9 mouse cellular contexts compared by ENCODE assay signal in the genomic region with DNA sequence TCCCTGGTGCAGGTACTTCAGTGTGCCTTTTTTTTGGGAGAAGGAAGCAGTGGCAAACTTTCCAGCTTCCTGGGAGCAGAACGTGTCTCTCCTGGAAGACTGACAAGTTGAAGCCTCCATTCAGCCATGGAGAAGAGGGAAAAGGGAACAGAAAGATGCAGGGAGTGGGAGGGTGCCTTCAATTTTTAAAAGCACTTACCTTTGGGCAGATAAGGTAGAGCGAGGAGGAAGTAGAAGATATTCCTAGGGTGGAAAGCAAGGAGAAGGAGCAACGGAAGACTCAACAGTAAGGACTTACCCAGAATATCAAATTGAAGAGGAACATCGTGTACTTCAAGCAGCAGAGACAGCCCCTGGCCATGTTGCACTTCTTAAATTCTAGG.
DNase-seq lines count a peak whose midpoint lies in the region; ATAC-seq lines count a peak whose summit lies in the region.
"Had no signal": no experiment of that assay in that cellular context is flagged by ENCODE, and none has a peak within 500 bp of the region (broad histone marks: within the 10 kb centered on the region; RNA-seq: fewer than 3 reads in every experiment).

No protein-coding gene starts in this region.

- H3K9me3 ChIP-seq in heart, embryonic 15.5 days (replicated peaks): no peaks in the 10 kb centered on the region
- H3K9me3 ChIP-seq in hindbrain, embryonic 13.5 days: no peaks in the 10 kb centered on the region
- no peaks in the 10 kb centered on the region for H3K9me3 ChIP-seq in midbrain, embryonic 14.5 days (ENCODE audit: control insufficient read depth, low read length)

- ATAC-seq in heart, embryonic 15.5 days (replicated peaks; ENCODE audit: insufficient number of reproducible peaks, insufficient read depth, low FRiP score, low read depth): no peak
- ATAC-seq in hindbrain, embryonic 13.5 days (ENCODE audit: low FRiP score): no peak
- no peak for ATAC-seq in midbrain, embryonic 14.5 days (ENCODE audit: low FRiP score, low TSS enrichment)

- no peaks in the 10 kb centered on the region for H3K36me3 ChIP-seq in heart, embryonic 15.5 days
- H3K36me3 ChIP-seq in hindbrain, embryonic 13.5 days: no peaks in the 10 kb centered on the region
- H3K36me3 ChIP-seq in midbrain, embryonic 14.5 days (ENCODE audit: control insufficient read depth, insufficient read depth, low read length): no peaks in the 10 kb centered on the region
- H3K36me3 ChIP-seq: G1E had no signal

- H3K9ac ChIP-seq in heart, embryonic 15.5 days: peak overlapping the region; percentile 68
- peak overlapping the region; percentile 76 for H3K9ac ChIP-seq in hindbrain, embryonic 13.5 days
- H3K9ac ChIP-seq in midbrain, embryonic 14.5 days (replicated peaks; ENCODE audit: low read length): peak overlapping the region; percentile 47

- no peak for DNase-seq in heart, postnatal 14 days
- no peak for DNase-seq in midbrain, embryonic 14.5 days
- DNase-seq in frontal cortex, postnatal 14 days (ENCODE audit: low spot score in 2 of 2): no peak
- DNase-seq in cerebellum, postnatal 36 days: no peak
- DNase-seq in B cell, adult 2 months: no peak

- peak overlapping the region; percentile 92 for H3K4me2 ChIP-seq in heart, embryonic 15.5 days
- H3K4me2 ChIP-seq in hindbrain, embryonic 13.5 days: peak overlapping the region; percentile 95
- peak overlapping the region; percentile 87 for H3K4me2 ChIP-seq in midbrain, embryonic 14.5 days (ENCODE audit: low read length)

- no peaks in the 10 kb centered on the region for H3K27me3 ChIP-seq in heart, embryonic 15.5 days
- peaks cover 26% of the 10 kb centered on the region for H3K27me3 ChIP-seq in hindbrain, embryonic 13.5 days
- H3K27me3 ChIP-seq in midbrain, embryonic 14.5 days (ENCODE audit: control insufficient read depth, insufficient read depth, low read length): peaks cover 14% of the 10 kb centered on the region

- H3K4me3 ChIP-seq in heart, embryonic 15.5 days: peak overlapping the region; percentile 69
- H3K4me3 ChIP-seq in brown adipose tissue, adult 24 weeks (ENCODE audit: insufficient read depth, low read depth, low read length): peak overlapping the region; percentile 61
- peak overlapping the region; percentile 57 for H3K4me3 ChIP-seq in hindbrain, embryonic 13.5 days
- H3K4me3 ChIP-seq in midbrain, embryonic 14.5 days (replicated peaks; ENCODE audit: low read depth, low read length): peak overlapping the region; percentile 46

- peak overlapping the region; percentile 95 for H3K27ac ChIP-seq in heart, embryonic 15.5 days
- H3K27ac ChIP-seq in brown adipose tissue, adult 24 weeks (replicated peaks; ENCODE audit: low read depth, low read length): no peak overlapping the region
- no peak overlapping the region for H3K27ac ChIP-seq in hindbrain, embryonic 13.5 days
- no peak overlapping the region for H3K27ac ChIP-seq in midbrain, embryonic 14.5 days (replicated peaks; ENCODE audit: low read depth, low read length)

- intact Hi-C loops in heart, postnatal 14 days (cut with DNase I): loop anchor here (2.0 kb wide), 1 partner anchor 63 kb away; no protein-coding TSS in a partner anchor

- H3K4me1 ChIP-seq in heart, embryonic 15.5 days (replicated peaks): peaks cover 94% of the 10 kb centered on the region
- peaks cover 11% of the 10 kb centered on the region; the same call in 1 of the 2 replicates for H3K4me1 ChIP-seq in brown adipose tissue, adult 24 weeks (ENCODE audit: control insufficient read depth, insufficient read depth, insufficient read length, low read length)
- peaks cover 46% of the 10 kb centered on the region for H3K4me1 ChIP-seq in hindbrain, embryonic 13.5 days (replicated peaks)
- peaks cover 28% of the 10 kb centered on the region for H3K4me1 ChIP-seq in midbrain, embryonic 14.5 days (ENCODE audit: control insufficient read depth, insufficient read depth, low read length)

- 19% methylated on average over 4 of the region's 4 CpGs for WGBS in heart, embryonic 15.5 days
- 4% methylated on average over 4 of the region's 4 CpGs for WGBS in hindbrain, embryonic 13.5 days
- WGBS in midbrain, embryonic 14.5 days: 3% methylated on average over 4 of the region's 4 CpGs
